Mouse (Mus musculus): ENCODE measurements around the gene Vsir. TPM values are rescaled to one million over a fixed set of nuclear protein-coding genes. Genes with fewer than 3 reads are reported as not detected.

Gene Vsir
- polyA plus RNA-seq, 1 experiment from 2014 or later, result 5.5 TPM

DNA sequence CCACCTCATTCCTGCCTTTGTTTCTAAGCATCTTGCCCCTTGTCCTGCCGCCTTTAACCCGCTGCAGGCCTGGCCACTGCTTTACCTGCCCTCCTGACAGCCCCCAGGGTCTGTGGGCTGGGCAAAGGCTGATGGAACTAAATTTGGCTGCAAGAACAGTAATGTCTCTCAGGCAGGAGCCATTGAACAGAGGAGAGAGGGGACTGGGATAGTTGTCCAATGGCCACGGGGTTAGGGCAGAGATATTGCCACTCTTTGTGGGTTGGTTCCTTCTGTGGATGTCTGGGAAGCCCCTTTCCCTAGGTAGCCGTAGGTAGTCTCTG lies 7.3 kb downstream of the Vsir start:
- H3K27ac ChIP-seq (replicated peaks), result peak overlapping the region; percentile 28; the same call in 1 of the 2 replicates
- 88% methylated on average over 4 of the region's 4 CpGs for WGBS
- H3K4me2 ChIP-seq (replicated peaks), result no peak overlapping the region
- ATAC-seq (ENCODE audit: insufficient number of reproducible peaks, low FRiP score, low TSS enrichment, low read depth), result no peak
- H3K9me3 ChIP-seq (replicated peaks), result no peaks in the 10 kb centered on the region
- H3K4me1 ChIP-seq, result peaks cover 58% of the 10 kb centered on the region
- H3K9ac ChIP-seq, result no peak overlapping the region
- no peaks in the 10 kb centered on the region for H3K36me3 ChIP-seq
- H3K4me3 ChIP-seq (replicated peaks), result no peak overlapping the region
- no peaks in the 10 kb centered on the region for H3K27me3 ChIP-seq

DNA sequence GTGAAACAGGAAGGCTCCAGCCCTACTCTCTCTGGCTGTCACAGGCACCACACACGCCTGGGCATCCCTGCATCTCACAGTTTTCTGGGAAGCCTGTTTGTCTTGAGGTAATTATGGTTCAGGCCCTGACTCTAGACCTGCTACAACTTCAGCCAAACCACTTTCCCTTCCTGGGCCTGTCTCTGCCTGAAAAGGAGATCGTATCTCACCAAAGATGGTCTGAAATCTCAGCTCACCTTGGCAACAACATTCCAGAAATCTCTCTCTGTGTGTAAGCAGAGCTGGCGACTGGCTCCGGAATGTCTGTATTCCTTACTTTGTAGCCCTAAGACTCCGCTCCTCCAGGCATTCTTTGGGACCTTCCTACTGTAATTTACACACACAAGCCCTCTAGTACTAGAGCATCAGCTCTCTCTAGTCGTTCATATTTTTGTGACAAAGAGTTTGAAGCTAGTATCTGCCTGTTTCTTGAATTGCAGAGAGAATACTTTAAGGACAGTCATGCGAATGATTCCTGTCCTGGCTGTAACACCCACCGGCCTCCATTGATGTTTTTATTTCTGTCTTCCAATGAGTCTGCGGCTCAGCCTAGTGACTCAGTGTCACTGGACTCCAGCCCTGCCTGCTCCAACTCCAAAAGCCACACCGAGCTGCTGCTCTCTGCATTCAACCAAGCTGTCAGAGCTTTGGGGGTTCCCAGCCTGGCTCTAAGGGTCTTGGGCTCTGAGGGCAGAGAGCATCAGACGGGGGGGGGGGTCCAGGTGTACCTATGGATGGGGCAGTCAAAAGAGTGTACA lies 8.4 kb downstream of the Vsir start:
- 51% methylated on average over 11 of the region's 11 CpGs for WGBS
- H3K27me3 ChIP-seq, result no peaks in the 10 kb centered on the region
- peak overlapping the region; percentile 68 for H3K27ac ChIP-seq (replicated peaks)
- no peaks in the 10 kb centered on the region for H3K9me3 ChIP-seq (replicated peaks)
- H3K4me3 ChIP-seq (replicated peaks), result no peak overlapping the region
- H3K36me3 ChIP-seq, result no peaks in the 10 kb centered on the region
- ATAC-seq (ENCODE audit: insufficient number of reproducible peaks, low FRiP score, low TSS enrichment, low read depth), result no peak
- H3K4me1 ChIP-seq, result peaks cover 48% of the 10 kb centered on the region
- no peak overlapping the region for H3K9ac ChIP-seq
- H3K4me2 ChIP-seq (replicated peaks), result no peak overlapping the region

DNA sequence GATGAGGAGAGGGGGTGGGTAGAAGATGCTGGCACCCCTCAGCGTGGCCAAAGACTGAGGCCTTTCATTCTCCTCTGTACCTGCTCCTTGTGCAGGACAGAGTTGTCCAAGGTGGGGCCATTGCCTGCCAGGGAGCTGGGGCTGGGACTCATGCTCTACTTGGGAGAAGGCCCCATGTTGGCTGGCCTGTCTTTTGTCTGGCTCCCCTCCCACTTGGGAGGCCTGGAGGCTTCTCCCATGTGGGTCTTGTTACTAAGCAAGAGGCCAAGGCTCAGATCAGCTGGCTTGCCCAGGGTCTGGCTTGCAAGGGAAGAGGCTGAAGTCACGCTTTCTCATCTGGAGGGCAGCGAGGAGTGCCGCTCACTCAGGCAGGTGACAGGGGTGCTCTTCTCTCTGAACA lies 10.8 kb downstream of the Vsir start:
- no peak overlapping the region for H3K4me3 ChIP-seq (replicated peaks)
- no peaks in the 10 kb centered on the region for H3K9me3 ChIP-seq (replicated peaks)
- no peaks in the 10 kb centered on the region for H3K27me3 ChIP-seq
- no peak overlapping the region for H3K9ac ChIP-seq
- WGBS, result 87% methylated on average over 4 of the region's 4 CpGs
- no peak for ATAC-seq (ENCODE audit: insufficient number of reproducible peaks, low FRiP score, low TSS enrichment, low read depth)
- no peak overlapping the region for H3K27ac ChIP-seq (replicated peaks)
- no peak overlapping the region for H3K4me2 ChIP-seq (replicated peaks)
- H3K4me1 ChIP-seq, result peaks cover 41% of the 10 kb centered on the region
- H3K36me3 ChIP-seq, result no peaks in the 10 kb centered on the region

GRCm38 (mm10) chr10:60357901-60358300 lies 11.2 kb downstream of the Vsir start:
- H3K27me3 ChIP-seq, result no peaks in the 10 kb centered on the region
- WGBS, result 94% methylated on average over 14 of the region's 14 CpGs
- no peak overlapping the region for H3K27ac ChIP-seq (replicated peaks)
- H3K9me3 ChIP-seq (replicated peaks), result no peaks in the 10 kb centered on the region
- H3K36me3 ChIP-seq, result no peaks in the 10 kb centered on the region
- no peak for ATAC-seq (ENCODE audit: insufficient number of reproducible peaks, low FRiP score, low TSS enrichment, low read depth)
- H3K4me3 ChIP-seq (replicated peaks), result no peak overlapping the region
- peaks cover 41% of the 10 kb centered on the region for H3K4me1 ChIP-seq
- no peak overlapping the region for H3K4me2 ChIP-seq (replicated peaks)
- no peak overlapping the region for H3K9ac ChIP-seq

GRCm38 (mm10) chr10:60358776-60359175 lies 12.1 kb downstream of the Vsir start:
- Histone ChIP-seq H3K36me3 (no peaks in the 10 kb centered on the region), H3K9ac (no peak overlapping the region), H3K27ac (replicated peaks) (no peak overlapping the region), H3K27me3 (no peaks in the 10 kb centered on the region), H3K4me3 (replicated peaks) (no peak overlapping the region), H3K4me2 (replicated peaks) (no peak overlapping the region), H3K4me1 (peaks cover 32% of the 10 kb centered on the region), H3K9me3 (replicated peaks) (no peaks in the 10 kb centered on the region)
- ATAC-seq (ENCODE audit: insufficient number of reproducible peaks, low FRiP score, low TSS enrichment, low read depth), result no peak
- 41% methylated on average over 4 of the region's 4 CpGs for WGBS

DNA sequence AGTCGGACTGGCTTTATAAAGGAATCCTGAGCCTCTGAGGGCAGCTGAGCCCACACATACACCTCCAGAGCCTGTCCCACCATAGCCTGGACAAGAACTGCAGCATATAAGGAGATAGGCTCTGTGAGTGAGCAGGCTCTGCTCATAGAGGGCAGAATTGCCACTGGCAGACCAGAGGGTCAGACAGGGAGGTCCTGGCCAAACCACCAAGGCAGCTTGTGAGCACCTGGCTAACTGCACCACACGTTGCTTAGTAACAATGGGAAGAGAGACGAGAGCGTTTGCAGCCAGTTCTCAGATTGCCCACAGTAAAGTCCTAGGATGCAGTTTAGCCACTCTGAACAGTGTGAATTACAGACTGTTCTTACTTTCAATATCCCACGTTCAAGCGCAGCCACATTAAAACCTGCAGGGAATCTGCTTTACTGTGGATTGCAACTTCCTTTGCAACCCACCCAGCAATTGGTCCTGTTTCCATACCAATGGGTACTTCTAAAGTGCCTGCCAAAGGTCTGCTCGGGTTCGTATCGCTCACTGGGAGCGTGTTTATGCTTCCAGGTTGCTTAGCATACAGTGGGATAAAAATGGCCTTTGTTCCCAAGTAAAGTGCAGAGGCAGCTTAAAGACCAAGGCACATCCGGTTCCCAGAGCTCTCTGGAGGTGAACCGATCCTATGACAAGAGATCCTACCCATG lies 15.1 kb downstream of the Vsir start:
- Histone ChIP-seq H3K4me3 (replicated peaks) (no peak overlapping the region), H3K27me3 (no peaks in the 10 kb centered on the region), H3K9ac (no peak overlapping the region), H3K36me3 (no peaks in the 10 kb centered on the region), H3K4me1 (peaks cover 20% of the 10 kb centered on the region), H3K9me3 (replicated peaks) (no peaks in the 10 kb centered on the region), H3K4me2 (replicated peaks) (no peak overlapping the region), H3K27ac (replicated peaks) (no peak overlapping the region)
- ATAC-seq (ENCODE audit: insufficient number of reproducible peaks, low FRiP score, low TSS enrichment, low read depth), result no peak
- WGBS, result 47% methylated on average over 12 of the region's 12 CpGs

GRCm38 (mm10) chr10:60362310-60362628 lies 15.6 kb downstream of the Vsir start:
- Histone ChIP-seq H3K27me3 (no peaks in the 10 kb centered on the region), H3K4me2 (replicated peaks) (no peak overlapping the region), H3K4me3 (replicated peaks) (no peak overlapping the region), H3K4me1 (peaks cover 16% of the 10 kb centered on the region), H3K9ac (no peak overlapping the region), H3K36me3 (no peaks in the 10 kb centered on the region), H3K27ac (replicated peaks) (no peak overlapping the region), H3K9me3 (replicated peaks) (no peaks in the 10 kb centered on the region)
- WGBS, result 42% methylated on average over 2 of the region's 2 CpGs
- ATAC-seq (ENCODE audit: insufficient number of reproducible peaks, low FRiP score, low TSS enrichment, low read depth), result no peak

DNA sequence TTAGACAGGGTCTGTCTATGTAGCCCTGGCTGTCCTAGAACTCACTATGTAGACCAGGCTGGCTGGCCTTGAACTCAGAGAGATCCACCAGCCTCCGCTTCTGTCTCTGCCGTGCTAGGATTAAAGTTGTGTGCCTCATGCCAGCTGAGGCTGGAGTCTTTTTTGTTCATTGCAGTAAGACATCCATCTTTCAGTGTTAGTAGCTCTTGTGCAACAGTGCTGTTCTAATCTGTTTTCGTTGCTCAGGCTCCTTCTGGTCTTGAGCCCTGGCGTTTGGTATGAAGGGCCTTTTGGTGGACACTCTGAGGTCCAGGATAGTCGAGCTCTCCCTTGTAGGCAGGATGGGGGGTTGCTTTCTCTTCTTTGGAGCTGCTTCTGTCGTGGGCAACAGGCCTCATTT lies 16.8 kb downstream of the Vsir start:
- H3K27ac ChIP-seq (replicated peaks), result no peak overlapping the region
- no peak overlapping the region for H3K9ac ChIP-seq
- ATAC-seq (ENCODE audit: insufficient number of reproducible peaks, low FRiP score, low TSS enrichment, low read depth), result no peak
- no peak overlapping the region for H3K4me3 ChIP-seq (replicated peaks)
- no peaks in the 10 kb centered on the region for H3K9me3 ChIP-seq (replicated peaks)
- no peaks in the 10 kb centered on the region for H3K27me3 ChIP-seq
- H3K4me1 ChIP-seq, result peaks cover 13% of the 10 kb centered on the region
- 67% methylated on average over 6 of the region's 6 CpGs for WGBS
- no peak overlapping the region for H3K4me2 ChIP-seq (replicated peaks)
- H3K36me3 ChIP-seq, result no peaks in the 10 kb centered on the region

GRCm38 (mm10) chr10:60367145-60367544 lies 20.5 kb downstream of the Vsir start:
- WGBS, result 78% methylated on average over 2 of the region's 2 CpGs
- H3K27me3 ChIP-seq, result no peaks in the 10 kb centered on the region
- H3K9me3 ChIP-seq (replicated peaks), result no peaks in the 10 kb centered on the region
- no peak overlapping the region for H3K4me3 ChIP-seq (replicated peaks)
- no peak overlapping the region for H3K9ac ChIP-seq
- no peak for ATAC-seq (ENCODE audit: insufficient number of reproducible peaks, low FRiP score, low TSS enrichment, low read depth)
- H3K27ac ChIP-seq (replicated peaks), result no peak overlapping the region
- H3K4me1 ChIP-seq, result peaks cover 13% of the 10 kb centered on the region
- no peaks in the 10 kb centered on the region for H3K36me3 ChIP-seq
- H3K4me2 ChIP-seq (replicated peaks), result no peak overlapping the region

DNA sequence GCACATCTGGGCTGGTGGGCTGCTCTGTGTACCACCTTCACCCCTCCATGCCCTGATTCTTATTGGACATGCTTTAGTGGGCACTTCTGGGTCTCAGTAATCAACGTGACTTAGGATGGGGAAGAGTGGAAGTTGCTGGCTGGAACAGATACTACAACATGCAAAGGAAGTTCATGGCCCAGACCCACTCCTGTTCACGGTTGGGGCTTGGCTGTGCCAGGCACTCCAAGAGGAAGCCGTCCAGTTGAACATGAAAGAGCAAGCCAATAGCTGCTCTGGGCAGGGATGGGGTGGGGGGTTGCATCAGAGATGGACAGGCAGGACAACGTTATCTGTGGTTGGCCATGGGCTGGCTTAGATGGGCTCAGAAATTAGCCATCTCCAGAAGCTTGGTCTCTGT lies 21.3 kb downstream of the Vsir start:
- Histone ChIP-seq H3K27ac (replicated peaks) (no peak overlapping the region), H3K27me3 (no peaks in the 10 kb centered on the region), H3K4me3 (replicated peaks) (no peak overlapping the region), H3K36me3 (no peaks in the 10 kb centered on the region), H3K4me1 (peaks cover 9% of the 10 kb centered on the region), H3K4me2 (replicated peaks) (no peak overlapping the region), H3K9me3 (replicated peaks) (no peaks in the 10 kb centered on the region), H3K9ac (no peak overlapping the region)
- ATAC-seq (ENCODE audit: insufficient number of reproducible peaks, low FRiP score, low TSS enrichment, low read depth), result no peak
- WGBS, result 73% methylated on average over 4 of the region's 4 CpGs

- no peak for ATAC-seq (ENCODE audit: insufficient number of reproducible peaks, low FRiP score, low TSS enrichment, low read depth)
- 83% methylated on average over 6 of the region's 6 CpGs for WGBS
- H3K27ac ChIP-seq (replicated peaks), result no peak overlapping the region
- H3K36me3 ChIP-seq, result no peaks in the 10 kb centered on the region
- H3K4me1 ChIP-seq, result peaks cover 19% of the 10 kb centered on the region
- H3K4me2 ChIP-seq (replicated peaks), result no peak overlapping the region
- no peak overlapping the region for H3K9ac ChIP-seq
- H3K4me3 ChIP-seq (replicated peaks), result no peak overlapping the region
- H3K9me3 ChIP-seq (replicated peaks), result no peaks in the 10 kb centered on the region
- H3K27me3 ChIP-seq, result no peaks in the 10 kb centered on the region
Measured at GRCm38 (mm10) chr10:60369405-60369804, 22.8 kb downstream of the Vsir start.

GRCm38 (mm10) chr10:60370098-60370497 lies 23.4 kb downstream of the Vsir start:
- no peak overlapping the region for H3K9ac ChIP-seq
- H3K4me2 ChIP-seq (replicated peaks), result no peak overlapping the region
- peaks cover 19% of the 10 kb centered on the region for H3K4me1 ChIP-seq
- H3K27ac ChIP-seq (replicated peaks), result no peak overlapping the region
- no peaks in the 10 kb centered on the region for H3K36me3 ChIP-seq
- no peak for ATAC-seq (ENCODE audit: insufficient number of reproducible peaks, low FRiP score, low TSS enrichment, low read depth)
- H3K27me3 ChIP-seq, result no peaks in the 10 kb centered on the region
- no peak overlapping the region for H3K4me3 ChIP-seq (replicated peaks)
- H3K9me3 ChIP-seq (replicated peaks), result no peaks in the 10 kb centered on the region
- 62% methylated on average over 2 of the region's 2 CpGs for WGBS

All from embryonic facial prominence, embryonic 15.5 days (tissue).